Mouse (Mus musculus) midbrain, embryonic 13.5 days (tissue): ENCODE measurements at regions not wholly inside any gene's neighbourhood (a gene's known extent, or its start where the extent isn't known, plus 50 kb on each side); places are given as distances from the start of the nearest gene placed in this dataset.

ENCODE experiments used
- ATAC-seq: fragments of 200-750 bp; cut with Nextera tagmentation; 2 replicates; pipeline ENCODE4 v1.8.0; 2017; ENCODE audit warnings: mild to moderate bottlenecking, moderate TSS enrichment, moderate library complexity
- H3K27ac ChIP-seq: fragments of 300-500 bp; sonication (generic); 2 replicates; pipeline ENCODE4 v1.5.1; 2015; ENCODE audit warnings: inconsistent platforms, mild to moderate bottlenecking, moderate library complexity
- H3K27me3 ChIP-seq: fragments of 300-500 bp; sonication (generic); 2 replicates; pipeline ENCODE4 v1.6.1; 2015; ENCODE audit warnings: mild to moderate bottlenecking, inconsistent platforms
- H3K36me3 ChIP-seq: fragments of 300-500 bp; sonication (generic); 2 replicates; pipeline ENCODE4 v1.6.1; 2015; ENCODE audit warnings: mild to moderate bottlenecking, inconsistent platforms
- H3K4me1 ChIP-seq: fragments of 300-500 bp; sonication (generic); replicated peaks from 2 replicates; pipeline ENCODE4 v1.6.1; 2015; ENCODE audit warnings: inconsistent platforms
- H3K4me2 ChIP-seq: fragments of 300-500 bp; sonication (generic); replicated peaks from 2 replicates; pipeline ENCODE4 v1.6.1; 2015; ENCODE audit warnings: moderate library complexity, mild to moderate bottlenecking, inconsistent platforms
- H3K4me3 ChIP-seq: fragments of 300-500 bp; sonication (generic); replicated peaks from 2 replicates; pipeline ENCODE4 v1.5.1; 2015; ENCODE audit warnings: mild to moderate bottlenecking, inconsistent platforms
- H3K9ac ChIP-seq: fragments of 300-500 bp; sonication (generic); replicated peaks from 2 replicates; pipeline ENCODE4 v1.6.1; 2015; ENCODE audit warnings: mild to moderate bottlenecking, inconsistent platforms
- H3K9me3 ChIP-seq: fragments of 300-500 bp; sonication (generic); 2 replicates; pipeline ENCODE4 v1.6.1; 2016; ENCODE audit warnings: mild to moderate bottlenecking, inconsistent platforms
- WGBS: fragments of 180-500 bp; shearing (Covaris S2); methylation state at CpG from one replicate; pipeline ENCODE4 v1.1.7; 2015; 5-methylcytosine and 5-hydroxymethylcytosine counted together

GRCm38 (mm10) chr3:158947063-158947462 lies 385.0 kb upstream of the Lrrc7 start:
- Histone ChIP-seq H3K4me1 (no peaks in the 10 kb centered on the region), H3K27me3 (no peaks in the 10 kb centered on the region), H3K4me3 (no peak overlapping the region), H3K9ac (no peak overlapping the region), H3K27ac (no peak overlapping the region), H3K9me3 (peaks cover 6% of the 10 kb centered on the region), H3K4me2 (no peak overlapping the region), H3K36me3 (no peaks in the 10 kb centered on the region)
- no peak for ATAC-seq

- 75% methylated on average over 2 of the region's 2 CpGs for WGBS
- H3K4me1 ChIP-seq: no peaks in the 10 kb centered on the region
- no peaks in the 10 kb centered on the region for H3K27me3 ChIP-seq
- no peaks in the 10 kb centered on the region for H3K36me3 ChIP-seq
- no peak overlapping the region for H3K9ac ChIP-seq
- H3K9me3 ChIP-seq: no peaks in the 10 kb centered on the region
- no peak overlapping the region for H3K27ac ChIP-seq
- H3K4me3 ChIP-seq: no peak overlapping the region
- H3K4me2 ChIP-seq: no peak overlapping the region
- no peak for ATAC-seq
Observed at GRCm38 (mm10) chr3:158905104-158905503, 343.1 kb upstream of the Lrrc7 start.

- H3K9me3 ChIP-seq: no peaks in the 10 kb centered on the region
- no peaks in the 10 kb centered on the region for H3K4me1 ChIP-seq
- H3K4me3 ChIP-seq: no peak overlapping the region
- no peak overlapping the region for H3K9ac ChIP-seq
- H3K27me3 ChIP-seq: no peaks in the 10 kb centered on the region
- no peak overlapping the region for H3K27ac ChIP-seq
- ATAC-seq: no peak
- no peak overlapping the region for H3K4me2 ChIP-seq
- no peaks in the 10 kb centered on the region for H3K36me3 ChIP-seq
Observed at GRCm38 (mm10) chr3:158899458-158899857, 337.4 kb upstream of the Lrrc7 start.

DNA sequence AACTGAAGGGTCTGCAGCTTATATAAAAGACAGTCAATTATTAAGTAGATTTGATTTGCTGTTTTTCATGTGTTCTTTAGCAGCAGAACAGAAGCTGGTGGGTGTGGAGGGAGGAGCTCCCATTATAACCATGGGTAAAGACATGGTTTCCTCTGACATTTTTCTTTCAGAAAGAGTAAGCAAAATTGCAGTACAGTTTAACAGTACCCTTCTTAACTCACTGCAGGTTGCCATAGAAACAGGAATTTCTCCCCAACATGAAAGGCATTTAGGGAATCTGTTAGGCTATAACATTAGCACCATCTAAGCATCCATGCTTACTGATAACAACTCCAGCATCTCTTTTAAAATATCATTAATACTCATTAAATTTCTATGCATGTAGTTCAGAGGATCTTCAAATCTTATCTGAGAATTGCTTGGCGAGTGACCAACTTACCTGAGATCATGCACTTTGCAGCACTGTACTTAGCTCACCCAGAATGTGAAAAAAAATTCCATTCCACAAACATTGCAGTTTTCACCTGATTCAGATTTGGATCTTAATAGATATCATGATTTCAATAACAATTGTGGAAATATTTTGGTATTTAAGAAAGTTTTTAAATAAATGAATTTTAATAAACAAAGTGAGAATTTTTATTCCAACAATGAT lies 324.8 kb upstream of the Lrrc7 start:
- Histone ChIP-seq H3K27me3 (no peaks in the 10 kb centered on the region), H3K9me3 (no peaks in the 10 kb centered on the region), H3K4me3 (no peak overlapping the region), H3K9ac (no peak overlapping the region), H3K4me1 (0 out of 2 replicates have a peak, but pooled peaks cover 5% of the 10 kb centered on the region), H3K4me2 (no peak overlapping the region), H3K27ac (no peak overlapping the region), H3K36me3 (no peaks in the 10 kb centered on the region)
- ATAC-seq: peak; percentile 37; the same call in 1 of the 2 replicates
- 88% methylated on average over 1 of the region's 1 CpGs for WGBS

GRCm38 (mm10) chr3:158886301-158886711 lies 324.3 kb upstream of the Lrrc7 start:
- H3K4me2 ChIP-seq: no peak overlapping the region
- H3K36me3 ChIP-seq: no peaks in the 10 kb centered on the region
- WGBS: 45% methylated on average over 3 of the region's 3 CpGs
- H3K9me3 ChIP-seq: no peaks in the 10 kb centered on the region
- H3K4me1 ChIP-seq: 0 out of 2 replicates have a peak, but pooled peaks cover 5% of the 10 kb centered on the region
- H3K9ac ChIP-seq: no peak overlapping the region
- no peak overlapping the region for H3K27ac ChIP-seq
- H3K27me3 ChIP-seq: no peaks in the 10 kb centered on the region
- peak; percentile 72 for ATAC-seq
- H3K4me3 ChIP-seq: no peak overlapping the region
